Mouse (Mus musculus) kidney, postnatal 36 days (tissue): ENCODE measurements around the gene Gpr18.

Source experiments
- DNase-seq, 2 experiments: peaks; one replicate each; pipeline ENCODE4 v3.0.0; 2021 to 2022; ENCODE audit warnings: mixed read lengths in 2 of 2

Gene Gpr18

DNA sequence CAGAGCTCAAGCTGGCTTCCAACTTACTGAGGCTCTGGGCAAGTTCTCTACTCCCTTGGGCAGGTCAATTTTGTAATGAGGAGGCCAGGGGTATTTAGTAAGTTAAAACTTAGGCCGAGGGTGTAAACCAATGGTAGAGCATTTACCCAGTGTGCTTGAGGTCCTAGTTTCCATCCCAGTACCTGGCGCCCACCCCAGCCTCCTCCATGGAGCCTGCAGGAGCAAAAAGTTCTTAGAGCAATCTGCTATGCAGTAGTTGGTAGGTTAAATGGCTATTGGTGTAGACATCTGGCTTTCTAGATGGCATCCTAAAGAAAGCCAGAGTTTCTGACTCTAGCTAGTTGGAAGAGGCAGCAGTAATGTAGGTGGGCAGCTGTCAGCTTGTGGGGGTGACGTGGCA, 33.9 kb upstream of the Gpr18 start:
- DNase-seq: no peak

DNA sequence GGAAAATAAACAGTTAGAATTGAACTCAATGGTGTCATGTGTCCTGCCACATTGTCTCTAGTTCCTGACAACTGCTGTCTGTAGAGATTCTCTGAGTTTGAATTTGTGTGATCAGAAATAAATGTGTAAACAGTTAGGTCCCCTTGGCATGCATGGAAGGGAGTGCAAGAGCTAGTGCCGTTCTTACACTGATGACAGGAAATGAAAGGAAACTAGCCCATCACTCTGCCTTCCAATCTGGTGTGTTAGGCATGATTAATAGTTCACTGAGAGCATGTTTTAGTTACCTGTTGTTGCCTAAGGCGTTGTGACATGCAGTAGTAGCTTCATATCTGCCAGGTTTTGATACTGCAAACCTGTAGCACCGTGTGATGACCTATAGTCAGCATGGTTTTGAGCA, 32.4 kb upstream of the Gpr18 start:
- no peak for DNase-seq

DNA sequence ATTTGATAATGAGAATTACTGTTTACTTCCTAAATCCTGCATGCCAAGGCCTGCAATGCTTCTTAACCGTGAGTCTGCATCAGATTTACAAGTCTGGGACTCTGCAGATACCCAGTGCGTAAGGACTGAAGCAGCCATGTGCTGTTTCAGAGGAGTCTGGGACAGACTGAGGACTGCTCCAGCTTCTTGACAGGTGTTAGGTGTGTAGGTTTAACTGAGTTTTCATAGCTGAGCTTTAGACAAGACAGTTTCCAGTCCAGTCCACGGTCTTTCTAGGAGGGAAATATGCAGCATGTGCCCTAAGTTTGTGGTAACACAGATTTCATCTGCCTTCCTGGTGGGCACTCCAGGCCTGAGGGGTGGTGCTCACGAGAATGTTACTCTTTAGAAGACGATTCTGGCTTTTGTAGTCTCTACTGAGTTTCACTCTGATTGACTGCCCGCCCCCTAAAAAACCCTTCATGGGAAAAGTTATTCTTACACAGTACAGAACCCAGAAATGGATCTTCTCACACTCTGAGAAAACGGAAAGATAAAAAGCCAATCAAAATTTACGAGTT, 31.7 kb upstream of the Gpr18 start:
- DNase-seq: no peak

DNA sequence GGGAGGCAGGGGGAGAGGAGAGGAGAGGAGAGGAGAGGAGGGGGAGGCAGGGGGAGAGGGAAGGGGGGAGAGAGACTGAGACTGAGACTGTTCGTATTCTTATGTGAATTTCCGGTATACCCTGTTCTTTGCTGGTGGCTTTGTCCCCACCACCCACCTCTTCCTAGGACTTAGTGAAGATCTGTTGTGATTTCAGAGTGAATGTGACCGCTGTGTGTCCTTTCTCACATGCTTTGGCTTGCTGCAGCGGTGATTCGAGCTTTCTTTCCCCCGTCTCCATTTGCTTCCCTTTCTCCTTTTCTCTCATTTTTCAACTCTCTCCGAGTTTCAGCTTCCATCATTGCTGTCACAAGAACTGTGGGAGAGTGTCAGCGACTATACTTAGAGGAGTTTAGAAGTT, 31.1 kb upstream of the Gpr18 start:
- DNase-seq: no peak

DNA sequence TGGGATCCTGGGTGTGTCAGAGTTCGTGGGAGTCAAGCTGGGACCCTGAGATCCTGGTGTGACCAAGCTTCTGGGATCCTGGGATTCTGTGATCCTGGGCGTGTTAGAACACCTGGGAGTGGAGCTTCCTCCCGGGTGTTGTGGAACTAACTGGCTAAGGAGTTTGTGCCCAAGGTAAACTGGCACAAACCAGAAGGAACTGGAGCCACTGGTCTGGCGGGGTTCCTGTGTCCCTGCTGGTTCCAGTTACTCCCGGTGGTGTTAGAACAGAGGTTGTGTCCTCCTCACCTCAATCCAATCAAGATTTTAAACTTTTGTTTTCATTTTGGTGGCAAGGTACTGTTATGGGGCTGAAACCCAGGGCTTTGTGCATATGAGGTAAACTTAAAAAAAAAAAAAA, 30.6 kb upstream of the Gpr18 start:
- DNase-seq: peak; percentile 51 to 52

DNA sequence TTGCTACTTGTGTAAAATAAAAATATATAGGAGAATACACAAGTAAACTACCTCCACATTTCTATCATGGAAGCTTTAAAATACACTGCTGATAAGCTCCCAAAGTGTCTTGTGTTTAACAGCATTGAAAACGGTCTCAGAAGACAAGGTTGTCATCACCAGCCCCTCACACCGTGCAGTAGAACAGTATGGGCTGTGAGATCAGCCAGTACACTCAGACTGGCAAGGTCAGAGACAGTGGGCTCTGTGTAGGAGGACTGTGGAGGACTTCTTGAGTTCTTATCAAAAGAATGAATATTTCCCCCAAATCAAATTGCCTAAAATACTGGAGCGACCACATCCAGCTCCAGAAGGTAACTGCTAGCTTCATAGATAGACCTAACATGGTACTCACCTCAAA, 24.0 kb upstream of the Gpr18 start:
- no peak for DNase-seq

DNA sequence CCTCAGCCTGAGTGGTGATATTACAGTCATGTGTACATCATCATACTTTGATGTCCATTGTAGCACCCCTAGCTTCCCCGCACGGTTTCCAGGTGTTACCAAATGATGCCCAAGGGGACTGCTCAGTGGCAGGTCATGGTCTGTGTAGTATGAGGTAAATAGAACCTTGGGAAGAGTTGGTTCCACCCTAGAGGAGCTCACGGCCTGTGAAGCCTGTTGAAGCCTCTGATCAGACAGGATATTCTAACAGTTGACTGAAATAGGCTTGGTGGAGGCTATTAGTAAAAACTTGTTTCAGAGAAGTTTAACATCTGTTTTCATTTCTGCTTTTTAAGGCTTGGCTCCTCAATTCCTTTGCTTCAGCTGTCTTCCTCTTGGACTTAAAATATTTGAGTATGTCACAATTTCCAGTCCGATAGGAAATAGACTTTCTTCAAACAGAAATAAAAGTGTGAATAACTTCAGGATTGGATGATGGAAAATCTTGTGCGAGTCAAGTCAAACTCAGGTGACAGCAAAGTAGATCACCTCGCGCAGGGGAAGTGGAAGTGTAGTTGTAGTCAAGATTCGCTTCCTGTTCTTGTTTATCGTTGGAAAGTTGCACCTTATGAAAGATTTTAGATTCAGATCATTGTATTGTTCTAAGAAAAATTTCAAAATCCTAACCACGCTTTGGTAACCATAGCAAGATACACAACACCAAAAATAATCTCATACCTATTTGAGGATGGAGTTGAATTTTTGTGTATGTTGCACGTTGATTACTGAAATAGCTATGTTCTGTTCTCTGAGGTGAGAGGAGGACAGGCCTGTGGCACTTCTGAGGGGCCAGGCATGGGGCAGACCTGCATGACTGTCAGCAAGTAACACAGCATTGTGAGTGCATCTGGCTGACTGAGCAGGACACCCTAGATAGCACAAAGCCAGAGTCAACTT, 22.9 kb upstream of the Gpr18 start:
- DNase-seq: no peak

DNA sequence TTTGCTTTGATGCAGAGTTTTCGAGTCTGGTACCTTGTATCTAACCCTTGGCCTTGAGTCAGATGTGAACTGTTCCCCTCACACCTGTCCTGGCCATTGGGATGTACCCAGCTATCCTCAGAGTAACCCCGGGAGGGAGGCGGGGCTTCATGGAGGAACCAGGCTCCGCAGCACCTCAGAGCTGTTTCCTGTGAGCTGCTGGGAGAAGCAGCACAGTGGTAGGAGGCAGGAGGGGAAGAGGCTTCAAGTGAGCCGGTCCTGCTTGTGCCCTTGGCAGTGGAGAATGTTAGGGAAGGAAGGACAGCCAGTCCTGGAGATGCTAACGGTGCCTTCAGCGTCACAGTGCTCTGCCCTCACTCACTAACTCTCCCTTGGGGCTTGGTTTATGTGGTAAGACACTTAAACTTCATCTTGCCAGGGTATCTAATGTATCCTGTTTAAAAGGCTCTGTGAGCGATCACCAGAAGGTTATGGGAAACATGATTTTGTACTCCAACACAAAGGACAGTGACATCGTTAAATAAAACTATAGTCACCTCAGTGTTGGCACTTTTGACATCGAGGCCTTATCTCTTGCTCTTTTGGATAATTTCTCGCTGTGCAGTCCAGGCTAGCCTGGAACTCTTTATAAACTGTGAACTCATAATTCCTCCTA, 22.1 kb upstream of the Gpr18 start:
- no peak for DNase-seq

DNA sequence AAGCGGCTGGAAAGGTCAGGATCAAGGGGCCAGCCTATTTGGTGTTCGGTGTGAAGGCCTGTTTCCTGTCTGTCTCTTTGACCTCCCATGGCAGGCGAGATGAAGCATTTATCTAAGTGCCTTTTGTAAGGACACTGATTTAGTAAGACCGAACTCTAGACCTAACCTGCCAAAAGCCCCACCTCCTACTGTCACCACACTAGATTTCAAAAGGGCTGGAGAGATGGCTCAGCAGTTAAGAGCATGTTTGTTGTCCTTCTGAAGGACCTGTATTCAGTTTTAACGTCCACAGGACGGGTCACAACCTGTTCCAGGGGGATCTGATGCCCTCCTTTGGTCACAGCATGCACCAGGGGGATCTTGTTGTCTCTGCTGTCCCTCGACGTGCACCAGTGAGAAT, 21.3 kb upstream of the Gpr18 start:
- no peak for DNase-seq

DNA sequence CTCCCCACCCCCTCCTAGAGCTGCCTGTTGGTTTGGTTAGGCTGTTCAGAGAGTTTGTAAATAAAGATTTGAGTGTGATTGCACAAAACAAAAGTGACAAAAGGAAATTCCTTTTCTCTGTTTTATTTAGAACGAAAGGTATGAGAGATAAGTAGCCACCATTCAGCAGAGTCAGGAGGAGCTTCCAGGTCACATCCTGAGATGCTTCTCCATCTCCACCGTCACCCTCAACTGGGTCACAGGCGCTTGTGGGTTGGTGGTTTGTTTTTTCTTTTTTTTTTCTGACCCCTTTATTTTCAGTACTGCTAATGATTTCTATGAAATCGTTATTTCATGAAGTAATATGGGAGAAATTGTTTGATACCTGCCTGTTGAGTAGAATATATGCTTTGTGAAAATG, 20.8 kb upstream of the Gpr18 start:
- no peak for DNase-seq

DNA sequence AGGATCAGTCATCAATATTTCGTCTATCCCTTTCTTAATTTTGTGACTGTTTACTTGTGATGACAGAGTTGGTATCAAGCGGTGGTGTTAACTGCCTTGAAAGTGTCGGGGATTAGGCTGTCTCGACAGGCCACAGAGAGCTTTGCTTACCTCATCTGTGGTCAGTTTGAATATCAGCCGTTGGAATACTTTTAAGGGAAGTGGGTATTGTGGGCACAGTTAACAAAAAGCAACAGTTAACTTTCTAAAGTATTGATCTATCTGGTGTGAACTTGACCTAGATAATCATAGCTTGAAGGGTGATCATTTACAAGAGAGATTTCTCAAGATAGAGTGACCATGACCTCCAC, 19.0 kb upstream of the Gpr18 start:
- no peak for DNase-seq

DNA sequence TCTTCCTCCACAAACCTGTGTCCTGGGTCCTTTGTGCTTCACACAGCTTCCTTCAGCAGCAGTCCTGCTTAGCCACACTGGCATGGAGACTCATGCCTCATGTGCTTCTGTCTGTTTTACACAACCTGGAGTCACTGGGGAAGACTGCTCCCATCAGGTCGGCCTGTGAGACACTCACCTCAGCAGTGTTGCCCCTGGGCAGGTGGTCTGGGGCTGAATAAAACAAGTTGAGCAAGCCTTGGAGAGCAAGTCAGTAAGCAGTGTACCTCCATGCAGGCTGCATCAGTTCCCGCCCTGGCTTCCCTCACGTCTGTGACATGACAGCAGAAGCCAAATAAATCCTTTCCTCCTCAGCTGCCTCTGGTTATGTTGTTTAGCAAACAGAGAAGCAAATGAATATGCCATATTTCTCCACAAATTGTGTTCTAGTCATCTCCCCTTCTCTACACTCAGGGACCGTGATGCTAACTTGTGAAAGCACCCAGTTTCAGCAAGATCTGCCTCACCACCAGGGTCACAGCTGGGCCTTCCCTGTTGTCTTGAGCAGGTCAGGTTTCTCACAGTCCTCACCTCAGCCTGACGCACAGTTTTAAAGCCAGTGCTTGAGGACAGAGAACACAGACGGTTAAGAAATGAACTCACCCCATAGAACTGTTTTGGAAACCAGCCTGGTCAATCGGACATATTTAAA, 18.5 kb upstream of the Gpr18 start:
- no peak for DNase-seq

DNA sequence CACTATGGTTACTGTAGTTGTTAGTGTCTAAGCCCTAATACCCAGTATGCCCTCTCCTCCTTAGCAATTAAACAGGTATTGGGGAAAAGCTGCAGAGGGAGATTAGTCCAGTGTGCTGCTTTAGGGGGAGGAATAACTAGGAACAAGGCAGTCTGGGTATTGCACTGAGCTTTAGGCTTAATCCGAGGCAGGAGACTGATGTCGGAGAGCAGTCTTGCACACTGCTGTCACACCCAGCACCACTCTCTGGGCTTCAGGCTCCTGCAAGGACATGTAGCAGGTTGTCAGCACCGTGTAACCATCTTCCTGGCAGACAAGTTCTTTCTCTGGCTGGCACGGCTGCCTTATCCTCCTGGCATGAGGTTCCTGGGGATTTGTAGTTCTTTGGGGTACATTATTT, 16.6 kb upstream of the Gpr18 start:
- DNase-seq: no peak

DNA sequence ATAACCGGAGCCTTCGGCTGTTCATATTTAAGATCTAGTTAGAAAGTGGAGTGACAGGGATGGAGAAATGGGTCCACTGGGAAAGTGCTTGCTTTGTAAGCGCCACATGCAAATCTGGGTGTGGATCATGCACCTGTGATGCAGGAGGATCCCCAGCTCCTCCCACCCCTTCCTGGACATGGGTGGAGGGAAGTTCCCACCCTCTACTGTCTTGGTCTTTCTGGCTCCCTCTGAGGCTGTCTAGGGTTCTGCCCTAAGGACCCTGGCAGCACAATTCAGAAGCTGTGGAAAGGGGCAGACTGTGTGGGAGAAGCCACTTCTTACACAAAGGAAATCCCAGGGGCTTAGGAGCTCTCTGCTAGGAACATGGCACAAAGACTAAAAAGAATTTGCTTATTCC, 16.0 kb upstream of the Gpr18 start:
- DNase-seq: no peak

DNA sequence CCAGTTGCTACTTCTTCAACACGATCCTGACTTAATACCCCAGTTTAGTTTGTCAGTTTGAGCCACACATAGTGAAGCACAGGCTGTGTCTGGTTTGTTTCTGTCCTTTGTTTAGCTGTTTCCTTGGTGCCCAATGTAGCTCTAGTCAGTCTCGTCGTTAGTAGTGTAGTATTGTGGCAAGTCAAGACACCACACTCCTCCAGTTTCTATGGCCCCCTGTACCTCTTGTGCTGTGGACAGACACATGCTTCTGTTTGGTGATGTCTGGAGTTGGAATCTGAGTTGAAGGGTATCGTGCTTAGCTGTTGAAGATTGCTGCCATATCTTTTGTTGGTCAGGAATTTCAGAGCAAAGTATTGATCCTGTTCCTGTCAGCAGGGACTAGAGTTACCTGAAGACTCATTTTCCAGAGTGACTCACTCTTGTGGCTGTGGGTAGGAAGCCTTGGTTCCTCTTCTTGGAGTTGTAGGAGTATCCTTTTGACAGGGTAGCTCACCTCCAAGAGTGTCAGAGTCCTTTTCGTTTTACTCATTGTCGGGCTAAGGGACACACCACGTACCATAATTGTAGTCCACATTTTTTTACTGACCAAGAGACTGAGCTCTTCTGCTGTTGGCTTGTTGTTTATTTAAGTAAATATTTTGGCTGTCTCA, 15.3 kb upstream of the Gpr18 start:
- DNase-seq: no peak

DNA sequence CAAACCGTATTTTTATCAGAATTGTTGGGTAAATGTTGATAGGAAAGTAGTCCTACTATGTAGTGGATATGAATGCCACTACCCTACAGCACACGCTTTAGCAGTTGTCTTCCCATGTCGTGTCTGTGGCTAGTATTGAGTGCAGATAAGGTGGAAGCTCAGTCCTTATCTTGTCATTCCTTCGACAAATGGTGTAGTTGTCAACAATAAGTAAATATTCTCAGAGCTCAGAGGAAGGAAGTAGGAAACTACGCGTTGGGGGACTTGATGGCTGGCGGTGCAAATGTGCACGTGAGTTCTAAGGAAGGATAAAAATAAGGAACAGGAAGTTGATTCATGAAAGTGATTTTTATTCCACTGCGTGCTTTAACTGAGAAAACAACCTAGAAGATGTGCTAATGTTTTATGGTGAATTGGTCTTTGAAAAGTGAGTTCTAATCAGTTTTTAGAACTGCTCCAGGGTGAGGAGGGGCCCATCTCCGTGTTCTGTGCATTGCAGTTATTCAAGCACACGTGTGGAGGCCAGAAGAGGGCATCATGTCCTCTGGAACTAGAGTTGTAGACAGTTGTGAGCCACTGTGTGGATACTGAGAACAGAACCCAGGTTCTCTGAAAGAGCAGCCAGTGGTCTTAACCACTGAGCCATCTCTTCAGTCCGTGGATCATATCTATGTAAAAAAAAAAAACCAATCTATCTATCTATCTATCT, 13.8 kb upstream of the Gpr18 start:
- peak in 1 of 2 experiments; percentile 24 for DNase-seq

DNA sequence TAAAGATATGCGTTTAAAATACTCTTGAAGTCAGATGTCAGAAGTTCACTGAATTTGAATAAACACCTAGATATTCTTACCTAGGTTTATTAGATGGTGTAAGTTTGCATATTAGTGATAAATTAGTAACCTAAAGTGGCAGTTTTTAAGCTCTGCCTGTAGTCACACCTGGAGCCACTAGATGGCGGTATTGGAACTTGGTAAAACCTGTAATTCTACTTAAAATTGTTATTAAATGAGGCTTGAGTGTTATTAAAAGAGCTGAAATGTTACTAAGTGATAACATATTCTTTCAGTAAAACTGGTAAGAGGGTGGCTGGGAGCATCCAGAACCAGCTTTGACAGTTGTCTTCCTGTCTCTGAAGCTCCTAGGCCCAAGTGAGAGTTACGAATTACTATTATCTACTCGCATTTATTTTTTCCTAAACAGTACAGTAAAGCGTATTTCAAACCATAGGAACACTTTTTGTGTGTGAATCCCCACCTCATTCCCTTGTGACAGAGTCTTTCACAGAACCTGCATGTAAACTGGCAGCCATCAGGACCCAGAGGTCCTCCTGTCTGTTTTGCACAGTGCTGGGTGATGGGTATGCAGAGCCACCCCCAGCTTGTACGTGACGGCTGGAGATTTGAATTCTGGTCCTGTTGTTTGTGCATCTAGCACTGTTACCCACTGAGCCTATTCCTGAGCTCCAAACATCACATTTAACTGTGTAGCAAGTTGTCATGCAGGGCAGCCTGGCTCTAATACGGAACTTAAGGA, 13.0 kb upstream of the Gpr18 start:
- peak; percentile 52 to 80 for DNase-seq

DNA sequence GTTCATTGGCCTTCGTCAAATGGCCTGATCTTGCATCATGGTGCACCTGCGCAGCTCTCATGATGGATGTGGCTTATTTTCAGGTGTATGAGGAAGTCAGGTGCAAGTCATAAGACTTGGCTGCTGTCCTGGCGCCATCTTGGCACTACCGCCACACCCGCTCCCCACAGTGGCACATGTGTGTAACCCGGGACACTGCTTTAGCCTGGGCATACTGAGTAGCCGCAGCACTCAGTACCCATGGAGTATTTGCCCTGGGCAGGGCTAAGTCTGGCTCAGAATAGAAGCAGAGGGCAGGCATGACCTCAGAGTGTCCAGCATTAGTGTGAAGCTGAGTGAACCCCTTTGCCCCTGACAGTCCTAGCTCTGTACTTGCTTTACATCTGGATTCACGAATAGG, 11.9 kb upstream of the Gpr18 start:
- no peak for DNase-seq

DNA sequence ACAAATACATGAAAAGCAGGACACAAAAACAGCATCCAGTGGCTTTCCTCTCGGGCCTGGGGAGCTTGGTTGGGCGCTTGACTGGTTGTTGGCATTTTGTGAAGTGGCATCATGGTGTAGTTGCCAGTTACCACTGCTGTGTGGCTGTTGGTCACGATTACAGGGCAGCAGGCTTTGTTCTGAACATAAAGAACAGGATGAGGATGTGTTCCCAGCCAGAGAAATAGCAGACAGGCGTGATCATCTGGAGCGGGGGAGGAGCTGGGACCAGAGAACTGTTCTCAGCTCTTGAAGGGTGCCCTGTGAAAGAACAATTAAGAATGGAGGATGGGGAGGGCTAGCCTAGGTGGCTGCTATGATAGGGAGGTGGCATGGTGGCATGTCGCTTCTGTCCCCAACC, 11.3 kb upstream of the Gpr18 start:
- DNase-seq: no peak

DNA sequence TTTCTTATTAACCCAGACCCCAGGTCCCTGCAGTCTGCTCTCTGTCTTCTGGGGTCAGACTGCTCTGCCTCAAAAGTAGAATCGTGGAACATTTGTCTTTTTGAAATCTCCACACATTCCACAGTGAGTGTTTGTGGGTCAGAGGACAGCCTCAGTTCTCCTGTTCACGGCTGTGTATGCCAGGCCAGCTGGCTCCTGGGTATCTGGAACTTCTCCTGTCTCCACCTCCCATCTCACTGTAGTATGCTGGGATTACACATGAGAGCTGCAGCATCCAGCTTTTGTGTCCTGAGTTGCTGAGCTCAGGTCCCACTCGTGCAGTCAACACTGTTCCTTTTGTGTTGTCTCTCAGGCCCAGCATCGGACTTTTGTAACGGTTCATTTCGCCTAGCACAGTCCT, 9.3 kb upstream of the Gpr18 start:
- DNase-seq: no peak

DNA sequence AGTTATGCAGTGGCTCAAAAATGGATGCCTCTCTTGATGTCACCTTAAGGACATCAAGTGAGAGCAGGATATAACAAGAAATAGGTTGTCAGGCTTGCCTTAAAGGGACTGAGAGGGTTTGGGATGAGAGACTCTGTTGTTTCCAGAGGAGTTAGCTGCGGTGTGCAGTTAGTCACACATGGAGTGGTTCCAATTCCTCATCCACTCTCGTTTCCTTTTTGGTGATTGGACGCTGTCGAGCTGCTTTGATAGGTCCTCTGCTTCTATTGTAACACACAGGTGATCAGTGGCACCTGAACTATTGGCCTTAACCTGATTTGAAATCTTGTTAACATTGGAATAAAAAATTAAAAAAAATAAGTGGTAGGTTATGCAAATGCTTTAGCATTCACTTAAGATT, 7.2 kb upstream of the Gpr18 start:
- DNase-seq: no peak

DNA sequence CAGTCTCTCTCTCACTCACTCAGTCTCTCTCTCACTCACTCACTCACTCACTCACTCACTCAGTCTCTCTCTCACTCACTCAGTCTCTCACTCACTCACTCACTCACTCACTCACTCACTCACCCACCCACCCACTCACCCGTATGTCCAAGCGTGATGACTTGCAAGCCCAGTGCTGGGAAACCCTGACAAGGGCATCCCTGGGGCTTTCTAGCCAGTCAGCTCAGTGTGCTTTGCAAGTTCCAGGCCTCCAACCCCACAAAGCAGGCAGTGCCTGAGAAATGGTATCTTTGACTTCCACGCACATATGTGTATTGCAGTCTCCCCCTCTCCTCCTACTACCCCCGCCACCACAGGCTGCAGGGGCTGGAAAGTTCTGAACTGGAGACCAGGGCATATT, 6.4 kb upstream of the Gpr18 start:
- no peak for DNase-seq
